Mouse (Mus musculus) adrenal gland, postnatal 14 days (tissue): ENCODE measurements around the gene Cers6. TPM values are rescaled to one million over a fixed set of nuclear protein-coding genes. Genes with fewer than 3 reads are reported as not detected.

Experiments
- DNase-seq: peaks from one replicate; pipeline ENCODE4 v3.0.0; 2021; ENCODE audit warnings: mixed read lengths
- total RNA-seq: library from RNA; stranded (reverse); gene quantifications from 2 replicates; pipeline ENCODE4 v1.2.3, GENCODE M21; 2021

Gene Cers6
- total RNA-seq, 1 experiment from 2014 or later, result 8.5 TPM

GRCm38 (mm10) chr2:69071440-69072235, 210.4 kb downstream of the Cers6 start:
- DNase-seq, result no peak

- peak; percentile 5 for DNase-seq
Observed at GRCm38 (mm10) chr2:69077189-69077588, 215.9 kb downstream of the Cers6 start.

- DNase-seq, result no peak
Observed at GRCm38 (mm10) chr2:69080760-69081159, 219.5 kb downstream of the Cers6 start.

GRCm38 (mm10) chr2:69082499-69083197, 221.4 kb downstream of the Cers6 start:
- no peak for DNase-seq

GRCm38 (mm10) chr2:69083198-69083509, 221.9 kb downstream of the Cers6 start:
- DNase-seq, result no peak

- DNase-seq, result no peak
Observed at GRCm38 (mm10) chr2:69084416-69084815, 223.2 kb downstream of the Cers6 start.

- no peak for DNase-seq
Observed at GRCm38 (mm10) chr2:69086505-69087260, 225.4 kb downstream of the Cers6 start.

- DNase-seq, result no peak
Observed at GRCm38 (mm10) chr2:69095836-69096235, 234.6 kb downstream of the Cers6 start.

GRCm38 (mm10) chr2:69096821-69097220, 235.6 kb downstream of the Cers6 start:
- no peak for DNase-seq

- no peak for DNase-seq
Observed at GRCm38 (mm10) chr2:69097526-69097925, 236.3 kb downstream of the Cers6 start.

- DNase-seq, result no peak
Observed at GRCm38 (mm10) chr2:69098701-69099100, 237.5 kb downstream of the Cers6 start.

GRCm38 (mm10) chr2:69099147-69099546, 237.9 kb downstream of the Cers6 start:
- DNase-seq, result no peak

GRCm38 (mm10) chr2:69100706-69101105, 239.5 kb downstream of the Cers6 start:
- DNase-seq, result peak; percentile 60

- DNase-seq, result no peak
Observed at GRCm38 (mm10) chr2:69103526-69103925, 242.3 kb downstream of the Cers6 start.

- DNase-seq, result no peak
Observed at GRCm38 (mm10) chr2:69104511-69105145, 243.4 kb downstream of the Cers6 start.

GRCm38 (mm10) chr2:69109246-69109645, 248.0 kb downstream of the Cers6 start:
- no peak for DNase-seq

GRCm38 (mm10) chr2:69109710-69110109, 248.5 kb downstream of the Cers6 start:
- DNase-seq, result no peak

- DNase-seq, result no peak
Observed at GRCm38 (mm10) chr2:69112609-69113008, 251.4 kb downstream of the Cers6 start.

- DNase-seq, result no peak
Observed at GRCm38 (mm10) chr2:69113829-69114547, 252.7 kb downstream of the Cers6 start.

GRCm38 (mm10) chr2:69115921-69116320, 254.7 kb downstream of the Cers6 start:
- no peak for DNase-seq

GRCm38 (mm10) chr2:69116767-69117166, 255.5 kb downstream of the Cers6 start:
- DNase-seq, result no peak

- DNase-seq, result no peak
Observed at GRCm38 (mm10) chr2:69118994-69119393, 257.8 kb downstream of the Cers6 start.
